Mouse (Mus musculus): ENCODE data around the gene Gramd4. TPM values are rescaled to one million over a fixed set of nuclear protein-coding genes. Genes with fewer than 3 reads are reported as not detected.

Gramd4 gene
- polyA plus RNA-seq, 1 experiment, result 18.9 TPM

DNA sequence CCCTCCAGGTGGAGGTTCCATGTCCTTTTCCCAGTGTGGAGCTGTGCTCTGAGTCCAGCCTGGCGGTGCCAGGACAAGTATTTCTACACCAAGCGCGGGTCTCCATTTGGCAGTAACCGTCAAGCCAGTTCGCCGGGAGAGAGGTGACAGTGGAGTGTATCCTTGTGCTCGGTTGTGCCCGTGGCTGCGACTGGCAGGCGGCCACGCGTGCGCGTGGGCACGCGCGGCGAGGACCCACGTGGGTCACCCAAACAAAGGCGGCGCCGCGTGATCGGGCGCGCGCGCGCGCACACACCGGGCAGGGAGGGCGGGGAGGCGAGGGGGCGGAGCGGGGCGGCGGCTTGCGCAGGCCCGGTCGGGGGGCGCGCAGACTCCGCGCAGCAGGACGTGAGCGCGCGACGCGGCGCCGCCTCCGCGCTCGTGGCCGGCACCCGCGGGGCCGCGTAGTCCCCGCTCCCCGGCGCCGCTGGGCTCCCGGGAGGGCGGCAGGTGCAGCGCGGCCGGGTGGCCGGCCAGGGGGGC lies 960 bp downstream of the Gramd4 start:
- TF ChIP-seq CTCF (conservative IDR thresholded peaks at IDR 0.05; ENCODE audit: insufficient read depth, insufficient read length, low read depth, low read length) (no peak), POLR2A (IDR thresholded peaks at IDR 0.05; ENCODE audit: low read depth, low read length) (no peak)
- Histone ChIP-seq H3K4me3 (ENCODE audit: insufficient read depth, low read depth, low read length) (peak overlapping the region; percentile 75), H3K27ac (ENCODE audit: insufficient read depth, low read depth, low read length) (peak overlapping the region; percentile 36), H3K4me1 (ENCODE audit: control insufficient read depth, insufficient read depth, low read length) (peaks cover 15% of the 10 kb centered on the region; the same call in 1 of the 2 replicates), H3K27me3 (replicated peaks; ENCODE audit: control insufficient read depth, insufficient read depth, low read length) (no peaks in the 10 kb centered on the region), H3K36me3 (ENCODE audit: control insufficient read depth, insufficient read depth, low read length) (no peaks in the 10 kb centered on the region)
- WGBS, result 1% methylated on average over 65 of the region's 70 CpGs
- DNase-seq, result peak; percentile 93

- Histone ChIP-seq H3K4me3 (ENCODE audit: insufficient read depth, low read depth, low read length) (peak overlapping the region; percentile 75), H3K27me3 (replicated peaks; ENCODE audit: control insufficient read depth, insufficient read depth, low read length) (no peaks in the 10 kb centered on the region), H3K4me1 (ENCODE audit: control insufficient read depth, insufficient read depth, low read length) (peaks cover 17% of the 10 kb centered on the region; the same call in 1 of the 2 replicates), H3K36me3 (ENCODE audit: control insufficient read depth, insufficient read depth, low read length) (no peaks in the 10 kb centered on the region), H3K27ac (ENCODE audit: insufficient read depth, low read depth, low read length) (peak overlapping the region; percentile 36)
- 2% methylated on average over 49 of the region's 49 CpGs for WGBS
- TF ChIP-seq CTCF (conservative IDR thresholded peaks at IDR 0.05; ENCODE audit: insufficient read depth, insufficient read length, low read depth, low read length) (no peak), POLR2A (IDR thresholded peaks at IDR 0.05; ENCODE audit: low read depth, low read length) (no peak)
- peak; percentile 38 for DNase-seq
Observed at GRCm38 (mm10) chr15:86058931-86059834, 1.7 kb downstream of the Gramd4 start.

- no peaks in the 10 kb centered on the region for H3K36me3 ChIP-seq (ENCODE audit: control insufficient read depth, insufficient read depth, low read length)
- peaks cover 23% of the 10 kb centered on the region; the same call in 1 of the 2 replicates for H3K4me1 ChIP-seq (ENCODE audit: control insufficient read depth, insufficient read depth, low read length)
- H3K27ac ChIP-seq (ENCODE audit: insufficient read depth, low read depth, low read length), result no peak overlapping the region
- no peak overlapping the region for H3K4me3 ChIP-seq (ENCODE audit: insufficient read depth, low read depth, low read length)
- no peaks in the 10 kb centered on the region for H3K27me3 ChIP-seq (replicated peaks; ENCODE audit: control insufficient read depth, insufficient read depth, low read length)
- WGBS, result 75% methylated on average over 7 of the region's 7 CpGs
- TF ChIP-seq CTCF (conservative IDR thresholded peaks at IDR 0.05; ENCODE audit: insufficient read depth, insufficient read length, low read depth, low read length) (no peak), POLR2A (IDR thresholded peaks at IDR 0.05; ENCODE audit: low read depth, low read length) (no peak)
- DNase-seq, result no peak
Observed at GRCm38 (mm10) chr15:86059835-86060380, 2.4 kb downstream of the Gramd4 start.

DNA sequence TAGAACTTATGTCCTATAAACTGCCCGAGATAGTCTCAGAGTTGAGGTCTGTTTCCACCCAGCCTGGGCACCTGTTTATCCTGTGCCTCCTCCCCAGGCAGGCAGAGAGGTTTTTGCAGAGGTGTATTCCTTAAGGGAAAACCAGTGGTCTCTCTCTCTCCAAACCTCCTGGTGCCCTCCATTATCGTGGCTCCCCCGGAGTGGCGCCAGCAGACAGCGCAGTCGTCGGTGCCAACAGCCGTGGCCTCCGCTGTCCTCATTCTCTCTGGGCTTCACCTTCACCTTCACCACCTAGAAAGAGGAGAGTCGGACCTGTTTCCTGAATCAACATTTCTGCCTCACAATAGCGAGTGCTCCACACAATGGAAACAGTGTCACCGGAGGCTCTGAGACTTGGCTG lies 3.1 kb downstream of the Gramd4 start:
- Histone ChIP-seq H3K4me3 (ENCODE audit: insufficient read depth, low read depth, low read length) (no peak overlapping the region), H3K27ac (ENCODE audit: insufficient read depth, low read depth, low read length) (no peak overlapping the region), H3K4me1 (ENCODE audit: control insufficient read depth, insufficient read depth, low read length) (peaks cover 28% of the 10 kb centered on the region; the same call in 1 of the 2 replicates), H3K27me3 (replicated peaks; ENCODE audit: control insufficient read depth, insufficient read depth, low read length) (no peaks in the 10 kb centered on the region), H3K36me3 (ENCODE audit: control insufficient read depth, insufficient read depth, low read length) (no peaks in the 10 kb centered on the region)
- 79% methylated on average over 12 of the region's 12 CpGs for WGBS
- TF ChIP-seq POLR2A (IDR thresholded peaks at IDR 0.05; ENCODE audit: low read depth, low read length) (no peak), CTCF (conservative IDR thresholded peaks at IDR 0.05; ENCODE audit: insufficient read depth, insufficient read length, low read depth, low read length) (no peak)
- no peak for DNase-seq

DNA sequence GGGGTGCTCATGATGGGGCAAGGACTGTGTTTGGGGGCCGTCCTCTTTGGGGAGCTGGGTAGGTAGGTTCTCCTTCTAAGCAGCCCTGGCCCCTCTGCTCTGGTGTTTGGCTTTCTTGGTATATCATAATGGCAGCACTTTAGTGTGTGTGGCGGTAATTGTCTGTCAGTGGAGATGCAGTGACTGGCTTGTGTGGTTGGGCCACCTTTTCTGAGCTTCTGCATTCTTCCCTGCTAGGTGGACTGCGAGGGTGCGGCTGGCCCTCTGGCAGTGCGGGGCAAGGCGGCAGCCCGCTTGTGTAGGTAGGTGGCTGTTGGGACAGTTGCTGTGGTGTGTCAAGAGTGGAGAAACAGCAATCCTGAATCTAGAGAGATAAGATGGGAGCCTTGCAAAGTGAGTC lies 3.7 kb downstream of the Gramd4 start:
- TF ChIP-seq CTCF (conservative IDR thresholded peaks at IDR 0.05; ENCODE audit: insufficient read depth, insufficient read length, low read depth, low read length) (no peak), POLR2A (IDR thresholded peaks at IDR 0.05; ENCODE audit: low read depth, low read length) (no peak)
- Histone ChIP-seq H3K4me3 (ENCODE audit: insufficient read depth, low read depth, low read length) (no peak overlapping the region), H3K27ac (ENCODE audit: insufficient read depth, low read depth, low read length) (no peak overlapping the region), H3K4me1 (ENCODE audit: control insufficient read depth, insufficient read depth, low read length) (peaks cover 28% of the 10 kb centered on the region; the same call in 1 of the 2 replicates), H3K36me3 (ENCODE audit: control insufficient read depth, insufficient read depth, low read length) (no peaks in the 10 kb centered on the region), H3K27me3 (replicated peaks; ENCODE audit: control insufficient read depth, insufficient read depth, low read length) (no peaks in the 10 kb centered on the region)
- WGBS, result 90% methylated on average over 7 of the region's 7 CpGs
- DNase-seq, result no peak

- Histone ChIP-seq H3K4me1 (ENCODE audit: control insufficient read depth, insufficient read depth, low read length) (peaks cover 28% of the 10 kb centered on the region; the same call in 1 of the 2 replicates), H3K27ac (ENCODE audit: insufficient read depth, low read depth, low read length) (no peak overlapping the region)
Observed at GRCm38 (mm10) chr15:86061848-86062481, 4.5 kb downstream of the Gramd4 start.

More at GRCm38 (mm10) chr15:86061848-86062481, 4.5 kb downstream of the Gramd4 start:
- TF ChIP-seq POLR2A (IDR thresholded peaks at IDR 0.05; ENCODE audit: low read depth, low read length) (no peak), CTCF (conservative IDR thresholded peaks at IDR 0.05; ENCODE audit: insufficient read depth, insufficient read length, low read depth, low read length) (no peak)
- H3K27me3 ChIP-seq (replicated peaks; ENCODE audit: control insufficient read depth, insufficient read depth, low read length), result no peaks in the 10 kb centered on the region
- no peak for DNase-seq
- WGBS, result 39% methylated on average over 6 of the region's 6 CpGs
- H3K36me3 ChIP-seq (ENCODE audit: control insufficient read depth, insufficient read depth, low read length), result no peaks in the 10 kb centered on the region
- no peak overlapping the region for H3K4me3 ChIP-seq (ENCODE audit: insufficient read depth, low read depth, low read length)
